Mouse (Mus musculus): ENCODE results near the gene Srsf10.

GRCm38 (mm10) chr4:135875546-135875945 lies 20.0 kb downstream of the Srsf10 start:
- TF ChIP-seq CTCF (IDR thresholded peaks at IDR 0.05; ENCODE audit: low read depth) (no peak), EP300 (IDR thresholded peaks at IDR 0.05; ENCODE audit: low read depth) (no peak)
